Mouse (Mus musculus): ENCODE results near the gene Hnf4a.

Gene Hnf4a

DNA sequence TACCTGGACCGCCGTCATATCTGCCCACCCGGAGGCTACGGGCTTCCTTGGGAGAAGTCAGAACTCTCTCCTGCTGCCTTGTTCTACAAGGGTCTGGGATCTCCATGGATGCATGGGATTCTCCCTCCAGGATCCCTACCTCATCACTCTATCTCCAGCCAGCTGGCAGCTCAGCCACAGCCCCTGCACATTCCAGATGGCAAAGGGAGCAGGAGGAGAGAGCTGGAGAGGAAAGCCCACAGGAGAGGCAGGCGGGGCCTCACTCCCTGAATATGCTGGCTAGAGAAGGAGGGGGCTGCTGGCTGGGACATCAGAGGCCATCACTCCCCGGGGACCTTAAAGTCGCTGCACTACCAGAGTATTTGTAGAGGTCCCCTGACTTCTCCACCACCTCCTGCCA is 15.3 kb upstream of the Hnf4a start:
- DNase-seq (ENCODE audit: low spot score) = no peak

GRCm38 (mm10) chr2:163492018-163492417 is 14.6 kb upstream of the Hnf4a start, which contains the start of gene R3hdml:
TSS of gene R3hdml (plus strand) at chr2:163492318.
- no peak for DNase-seq (ENCODE audit: low spot score)

GRCm38 (mm10) chr2:163493031-163493430 is 13.6 kb upstream of the Hnf4a start:
- no peak for DNase-seq (ENCODE audit: low spot score)

- no peak for DNase-seq (ENCODE audit: low spot score)
Observed at GRCm38 (mm10) chr2:163493976-163494375, 12.6 kb upstream of the Hnf4a start.

GRCm38 (mm10) chr2:163494456-163494855 is 12.2 kb upstream of the Hnf4a start:
- no peak for DNase-seq (ENCODE audit: low spot score)

GRCm38 (mm10) chr2:163502219-163502618 is 4.4 kb upstream of the Hnf4a start:
- no peak for DNase-seq (ENCODE audit: low spot score)

GRCm38 (mm10) chr2:163503191-163503590 is 3.4 kb upstream of the Hnf4a start:
- no peak for DNase-seq (ENCODE audit: low spot score)

GRCm38 (mm10) chr2:163525761-163526243 is 19.2 kb downstream of the Hnf4a start:
- DNase-seq (ENCODE audit: low spot score) = no peak

- DNase-seq (ENCODE audit: low spot score) = no peak
Observed at GRCm38 (mm10) chr2:163527497-163527896, 20.9 kb downstream of the Hnf4a start.

GRCm38 (mm10) chr2:163530418-163530817 is 23.8 kb downstream of the Hnf4a start:
- DNase-seq (ENCODE audit: low spot score) = no peak

DNA sequence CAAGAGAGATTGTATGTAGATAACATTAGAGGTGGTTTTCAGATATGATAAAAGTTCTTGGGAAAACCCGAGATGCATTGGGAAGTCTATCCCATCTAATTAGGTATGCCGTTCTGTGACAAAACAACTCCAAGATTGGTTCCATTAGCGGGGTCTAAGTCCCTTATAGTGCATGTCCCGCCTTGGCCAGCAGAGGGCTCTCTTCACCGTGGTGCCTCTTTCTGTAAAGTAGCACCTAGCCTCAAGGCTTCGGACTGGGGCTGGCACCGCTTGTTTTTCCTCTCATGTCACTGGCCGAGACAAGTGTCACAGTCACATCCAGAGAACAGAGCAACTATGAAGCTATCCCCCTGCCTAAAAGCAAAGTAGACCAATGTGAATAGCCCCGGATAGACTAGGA is 25.3 kb downstream of the Hnf4a start:
- peak; percentile 42 for DNase-seq (ENCODE audit: low spot score)

- no peak for DNase-seq (ENCODE audit: low spot score)
Observed at GRCm38 (mm10) chr2:163533226-163533625, 26.6 kb downstream of the Hnf4a start.

DNA sequence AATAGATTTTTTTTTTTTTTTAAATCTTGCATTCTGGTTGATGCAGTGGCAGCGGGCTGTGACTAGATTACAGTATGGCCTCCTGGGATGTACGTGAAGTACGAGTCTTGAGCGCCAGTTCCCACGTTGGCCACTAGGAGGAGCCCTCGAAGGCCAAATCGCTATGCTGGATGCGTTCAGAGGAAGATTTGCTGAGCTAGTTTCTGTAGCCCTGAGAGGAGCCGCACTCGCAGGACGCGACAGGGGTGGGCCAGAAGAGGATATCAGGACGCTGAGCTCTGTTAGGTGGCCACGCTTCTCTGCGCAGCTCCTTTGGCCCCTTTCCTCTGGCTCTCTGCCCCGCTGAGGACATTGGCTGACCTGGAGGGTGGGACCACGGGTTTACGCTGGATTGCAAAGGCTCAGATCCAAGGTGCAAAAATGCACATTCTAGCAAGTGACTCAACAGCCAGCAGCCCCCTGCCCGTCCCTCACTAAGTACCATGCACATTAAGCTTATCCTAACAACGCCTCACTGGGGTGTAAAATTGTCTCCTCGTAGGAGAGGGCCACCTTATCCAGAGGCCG is 28.4 kb downstream of the Hnf4a start:
- peak; percentile 70 for DNase-seq (ENCODE audit: low spot score)

DNA sequence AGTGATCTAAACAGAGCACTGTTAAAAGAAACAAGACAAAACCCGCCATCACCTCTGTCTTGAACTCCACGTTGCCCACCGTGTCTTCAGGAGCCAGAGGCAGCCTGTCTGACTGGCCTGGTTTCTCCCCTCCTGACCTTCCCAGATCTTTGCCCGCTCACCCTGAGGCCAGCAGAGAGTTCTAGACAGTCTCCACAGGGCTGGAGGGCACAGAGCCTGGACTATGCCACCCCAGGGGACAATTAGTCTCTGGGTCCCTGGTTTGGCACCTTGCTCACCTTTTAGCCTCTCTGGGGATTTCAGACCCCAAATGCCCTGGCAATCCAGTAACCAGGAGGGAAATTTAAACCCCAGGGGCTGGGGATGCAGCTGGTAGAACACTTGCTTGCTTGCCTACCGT is 30.8 kb downstream of the Hnf4a start:
- DNase-seq (ENCODE audit: low spot score) = no peak

- DNase-seq (ENCODE audit: low spot score) = no peak
Observed at GRCm38 (mm10) chr2:163538410-163538809, 31.8 kb downstream of the Hnf4a start.

GRCm38 (mm10) chr2:163539321-163540040 is 32.9 kb downstream of the Hnf4a start:
- no peak for DNase-seq (ENCODE audit: low spot score)

- no peak for DNase-seq (ENCODE audit: low spot score)
Observed at GRCm38 (mm10) chr2:163540231-163541117, 33.9 kb downstream of the Hnf4a start.

GRCm38 (mm10) chr2:163541568-163542182 is 35.1 kb downstream of the Hnf4a start:
- DNase-seq (ENCODE audit: low spot score) = no peak

GRCm38 (mm10) chr2:163542674-163543073 is 36.1 kb downstream of the Hnf4a start:
- no peak for DNase-seq (ENCODE audit: low spot score)

DNA sequence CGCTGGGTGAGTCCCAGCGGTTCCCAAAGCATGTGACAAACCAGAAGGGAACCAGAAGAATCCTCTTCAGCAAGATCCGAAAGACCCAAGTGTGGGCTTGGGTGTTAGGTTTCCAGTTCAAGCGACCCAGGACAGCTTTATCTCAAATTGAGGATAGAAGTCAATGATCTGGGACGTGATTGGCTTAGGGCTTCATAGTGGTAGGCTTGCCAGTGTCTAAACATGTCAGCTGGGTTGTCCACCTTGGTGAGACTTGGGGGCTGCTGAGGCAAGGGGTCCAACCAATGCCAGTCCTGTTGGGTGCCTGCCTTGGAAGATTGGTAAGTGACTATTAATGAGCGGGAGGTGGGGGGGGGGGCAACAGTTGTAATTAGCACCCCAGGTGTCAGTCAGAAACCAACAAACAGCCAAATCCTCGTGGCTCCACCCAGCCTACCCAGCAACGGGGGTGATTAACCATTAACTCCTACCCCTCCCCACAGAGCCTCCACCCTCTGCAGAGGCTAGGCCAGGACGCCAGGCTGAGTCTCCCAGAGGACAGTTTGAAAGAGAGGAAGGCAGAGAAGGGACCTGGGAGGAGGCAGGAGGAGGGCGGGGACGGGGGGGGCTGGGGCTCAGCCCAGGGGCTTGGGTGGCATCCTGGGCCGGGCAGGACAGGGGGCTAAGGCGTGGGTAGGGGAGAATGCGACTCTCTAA is 40.2 kb downstream of the Hnf4a start:
- no peak for DNase-seq (ENCODE audit: low spot score)

- no peak for DNase-seq (ENCODE audit: low spot score)
Observed at GRCm38 (mm10) chr2:163548822-163549221, 42.2 kb downstream of the Hnf4a start.

GRCm38 (mm10) chr2:163549786-163550185 is 43.2 kb downstream of the Hnf4a start:
- DNase-seq (ENCODE audit: low spot score) = no peak

All from urinary bladder, postnatal 10 days (tissue).